Mouse (Mus musculus) embryonic facial prominence, embryonic 14.5 days (tissue): ENCODE results near the gene Ndel1. TPM values are rescaled to one million over a fixed set of nuclear protein-coding genes. Genes with fewer than 3 reads are reported as not detected.

ENCODE experiments used
- ATAC-seq: fragments of 200-750 bp; cut with Nextera tagmentation; 2 replicates; pipeline ENCODE4 v1.8.0; 2017; ENCODE audit warnings: low read depth, moderate number of reproducible peaks, moderate TSS enrichment
- DNase-seq: peaks from one replicate; pipeline ENCODE4 v3.0.0-alpha.2; 2015; ENCODE audit warnings: low spot score
- H3K27ac ChIP-seq: fragments of 300-500 bp; sonication (generic); replicated peaks from 2 replicates; pipeline ENCODE4 v1.5.1; 2014; ENCODE audit warnings: low read depth, mild to moderate bottlenecking, low read length, moderate library complexity
- H3K27me3 ChIP-seq: fragments of 300-500 bp; sonication (generic); replicated peaks from 2 replicates; pipeline ENCODE4 v1.6.1; 2014; ENCODE audit warnings: low read length; ENCODE audit not compliant: control insufficient read depth, insufficient read depth
- H3K36me3 ChIP-seq: fragments of 300-500 bp; sonication (generic); 2 replicates; pipeline ENCODE4 v1.6.1; 2014; ENCODE audit warnings: low read length, mixed read lengths; ENCODE audit not compliant: control insufficient read depth, insufficient read depth
- H3K4me1 ChIP-seq: fragments of 300-500 bp; sonication (generic); 2 replicates; pipeline ENCODE4 v1.6.1; 2014; ENCODE audit warnings: antibody characterized with exemption, low read length; ENCODE audit not compliant: control insufficient read depth, insufficient read depth
- H3K4me2 ChIP-seq: fragments of 300-500 bp; sonication (generic); 2 replicates; pipeline ENCODE4 v1.6.1; 2014; ENCODE audit warnings: low read depth, mild to moderate bottlenecking, low read length, moderate library complexity, mixed read lengths
- H3K4me3 ChIP-seq: fragments of 300-500 bp; sonication (generic); 2 replicates; pipeline ENCODE4 v1.5.1; 2014; ENCODE audit warnings: low read depth, mild to moderate bottlenecking, low read length
- H3K9ac ChIP-seq: fragments of 300-500 bp; sonication (generic); 2 replicates; pipeline ENCODE4 v1.6.1; 2014; ENCODE audit warnings: low read depth, mild to moderate bottlenecking, low read length, moderate library complexity, mixed read lengths
- H3K9me3 ChIP-seq: fragments of 300-500 bp; sonication (generic); 2 replicates; pipeline ENCODE4 v1.6.1; 2016; ENCODE audit warnings: low read length; ENCODE audit not compliant: control insufficient read depth
- WGBS: fragments of 180-500 bp; shearing (Covaris S2); extraction: QIAGEN DNeasy Blood & Tissue Kit; methylation state at CpG from one replicate; pipeline ENCODE4 v1.1.7; 2014; 5-methylcytosine and 5-hydroxymethylcytosine counted together
- polyA plus RNA-seq: library from polyadenylated mRNA; unstranded; fragments of >200 nt; fragmentation: Nextera tagmentation; extraction: Ambion mirVana; gene quantifications from 2 replicates; pipeline ENCODE4 v1.2.1, GENCODE M21; 2014

The Ndel1 gene
- polyA plus RNA-seq, 1 experiment from 2014 or later = 90.0 TPM

DNA sequence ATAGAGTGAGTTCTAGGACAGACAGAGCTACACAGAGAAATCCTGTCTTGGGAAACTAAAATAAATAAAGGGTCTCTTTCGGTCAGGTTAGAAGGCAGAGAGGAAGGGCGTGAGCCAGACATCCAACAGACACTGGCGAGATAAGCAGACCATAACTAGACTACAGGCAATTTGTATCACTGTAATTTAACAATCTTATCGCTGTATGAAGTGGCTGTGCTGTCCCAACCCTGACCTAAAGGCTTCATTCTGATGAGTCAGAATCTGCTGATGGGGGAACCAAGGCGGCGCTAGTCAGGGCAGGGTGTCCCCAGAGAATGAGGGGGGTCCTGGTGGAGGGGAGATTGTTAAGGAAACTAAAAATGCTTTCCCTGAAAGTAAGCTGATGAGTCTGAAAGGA is 27.1 kb upstream of the Ndel1 start:
- no peak for DNase-seq
- WGBS = 82% methylated on average over 6 of the region's 6 CpGs
- no peak for ATAC-seq
- Histone ChIP-seq H3K9me3 (no peaks in the 10 kb centered on the region), H3K36me3 (peaks cover 11% of the 10 kb centered on the region), H3K4me3 (no peak overlapping the region), H3K27me3 (no peaks in the 10 kb centered on the region), H3K9ac (no peak overlapping the region), H3K4me2 (no peak overlapping the region), H3K4me1 (no peaks in the 10 kb centered on the region; the same call in 1 of the 2 replicates), H3K27ac (no peak overlapping the region)

DNA sequence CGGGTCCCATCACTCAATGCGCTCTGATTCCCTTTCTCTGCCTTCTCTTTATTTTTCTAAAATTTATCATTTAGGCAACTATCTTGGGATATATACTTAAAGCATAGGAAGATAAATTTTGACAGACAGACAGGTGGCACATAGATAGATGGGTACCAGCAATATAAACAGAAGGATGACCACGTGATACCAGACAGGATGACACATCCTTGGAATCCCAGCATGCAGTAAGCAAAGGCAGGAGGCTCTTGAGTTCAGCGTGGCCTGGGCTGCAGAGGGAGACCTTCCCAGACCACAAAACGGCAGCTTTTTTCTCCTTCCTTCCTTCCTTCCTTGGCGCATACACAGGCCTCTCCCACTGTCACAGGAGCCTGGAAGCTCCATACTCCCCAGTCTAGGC is 26.2 kb upstream of the Ndel1 start:
- Histone ChIP-seq H3K9ac (no peak overlapping the region), H3K4me1 (no peaks in the 10 kb centered on the region; the same call in 1 of the 2 replicates), H3K4me2 (no peak overlapping the region), H3K36me3 (peaks cover 2% of the 10 kb centered on the region), H3K27ac (no peak overlapping the region), H3K9me3 (no peaks in the 10 kb centered on the region), H3K4me3 (no peak overlapping the region), H3K27me3 (no peaks in the 10 kb centered on the region)
- DNase-seq (no peak), ATAC-seq (no peak)
- WGBS = 71% methylated on average over 6 of the region's 6 CpGs

DNA sequence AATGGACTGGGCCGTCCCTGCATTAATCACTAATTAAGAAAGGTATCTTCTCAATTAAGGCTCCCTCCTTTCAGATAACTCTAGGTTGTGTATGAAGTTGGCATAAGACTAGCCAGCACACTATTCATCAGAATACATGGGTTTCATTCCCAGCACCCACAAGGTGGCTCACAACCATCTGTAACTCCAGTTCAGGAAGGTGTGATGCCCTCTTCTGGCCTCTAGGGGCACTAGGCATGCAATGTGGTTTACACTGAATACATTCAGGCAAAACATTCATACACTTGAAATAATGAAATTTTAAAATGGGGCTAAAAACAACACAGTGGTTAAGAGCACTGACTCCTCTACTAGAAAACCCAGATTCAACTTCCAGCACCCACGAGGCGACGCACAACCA is 25.5 kb upstream of the Ndel1 start:
- H3K4me2 ChIP-seq = no peak overlapping the region
- H3K4me3 ChIP-seq = no peak overlapping the region
- no peaks in the 10 kb centered on the region for H3K36me3 ChIP-seq
- ATAC-seq (no peak), DNase-seq (peak; percentile 34)
- no peaks in the 10 kb centered on the region; the same call in 1 of the 2 replicates for H3K4me1 ChIP-seq
- no peak overlapping the region for H3K27ac ChIP-seq
- H3K9me3 ChIP-seq = no peaks in the 10 kb centered on the region
- 45% methylated on average over 4 of the region's 4 CpGs for WGBS
- H3K27me3 ChIP-seq = no peaks in the 10 kb centered on the region
- no peak overlapping the region for H3K9ac ChIP-seq

DNA sequence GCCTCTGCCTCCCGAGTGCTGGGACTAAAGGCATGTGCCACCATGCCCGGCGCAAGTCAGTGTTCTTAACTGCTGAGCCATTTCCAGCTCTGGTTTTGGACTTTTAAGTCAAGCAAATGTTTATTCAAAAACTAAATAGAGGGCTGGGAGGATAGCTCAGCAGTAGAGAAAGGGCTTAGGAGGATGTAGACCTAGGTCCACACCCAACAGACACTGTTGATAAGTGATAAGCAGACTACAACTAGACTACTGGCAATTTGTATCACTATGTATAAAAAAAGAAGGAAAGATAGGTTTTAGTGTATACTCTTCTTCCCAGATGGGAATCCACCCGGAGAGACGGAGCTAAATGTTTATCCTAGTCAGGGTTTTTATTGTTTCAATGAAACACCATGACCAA is 24.6 kb upstream of the Ndel1 start:
- WGBS = 86% methylated on average over 5 of the region's 5 CpGs
- DNase-seq (no peak), ATAC-seq (no peak)
- no peak overlapping the region for H3K27ac ChIP-seq
- no peaks in the 10 kb centered on the region for H3K36me3 ChIP-seq
- H3K9me3 ChIP-seq = no peaks in the 10 kb centered on the region
- H3K9ac ChIP-seq = no peak overlapping the region
- no peak overlapping the region for H3K4me3 ChIP-seq
- no peaks in the 10 kb centered on the region; the same call in 1 of the 2 replicates for H3K4me1 ChIP-seq
- H3K4me2 ChIP-seq = no peak overlapping the region
- no peaks in the 10 kb centered on the region for H3K27me3 ChIP-seq

DNA sequence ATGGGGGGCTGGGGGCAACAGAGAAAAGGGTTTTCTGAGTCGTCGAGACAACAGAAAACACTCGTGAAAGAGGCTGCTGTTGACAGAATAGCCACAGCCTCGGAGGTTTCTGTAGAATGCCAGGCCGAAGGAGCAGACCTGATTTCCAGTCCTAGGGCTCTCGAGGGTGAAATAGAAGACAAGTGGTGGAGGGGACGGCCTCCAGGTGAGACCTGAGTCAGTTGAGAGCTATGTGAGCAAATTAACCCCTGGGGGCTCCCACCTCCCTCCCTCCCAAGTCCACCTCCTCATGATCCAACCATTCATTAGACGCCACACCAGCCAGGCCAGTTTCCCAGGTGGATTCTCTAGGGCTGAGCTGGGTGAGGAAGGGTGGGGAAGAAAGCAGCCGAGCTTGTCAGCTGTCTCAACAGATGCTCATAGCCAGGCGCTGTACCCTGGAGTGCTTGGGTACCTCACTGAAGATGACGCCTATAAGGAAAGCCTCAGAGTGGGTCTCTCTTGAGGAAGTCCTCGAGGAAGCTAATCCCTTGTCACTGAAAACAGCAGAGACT is 22.3 kb upstream of the Ndel1 start:
- DNase-seq (peak; percentile 67), ATAC-seq (peak; percentile 81)
- 59% methylated on average over 12 of the region's 12 CpGs for WGBS

DNA sequence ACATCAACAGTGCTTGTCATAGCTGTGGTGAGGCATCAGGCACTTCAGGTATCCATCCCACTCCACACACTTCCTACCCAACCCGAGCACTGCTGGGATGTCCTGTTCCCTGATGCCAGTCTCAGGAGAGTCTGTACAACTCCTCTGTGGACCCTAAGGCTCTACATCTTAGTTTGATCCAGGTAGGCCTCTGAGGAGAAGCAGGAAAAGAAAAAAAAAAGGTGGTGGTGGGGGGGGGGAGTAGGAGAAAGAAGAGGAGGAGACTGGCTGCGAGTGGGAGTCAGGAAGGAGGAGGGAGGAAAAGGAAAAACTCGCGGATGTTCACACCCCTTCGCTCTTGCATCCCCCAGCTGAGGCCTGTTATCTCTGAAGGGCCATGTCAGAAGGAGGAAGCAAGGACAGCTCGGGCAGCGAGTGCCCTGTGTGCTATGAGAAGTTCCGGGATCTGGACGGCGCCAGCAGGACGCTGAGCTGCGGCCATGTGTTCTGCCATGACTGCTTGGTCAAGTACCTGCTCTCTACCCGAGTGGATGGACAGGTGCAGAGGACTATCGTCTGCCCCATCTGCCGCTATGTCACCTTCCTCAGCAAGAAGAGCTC is 20.7 kb upstream of the Ndel1 start:
- Histone ChIP-seq H3K4me1 (no peaks in the 10 kb centered on the region), H3K4me3 (no peak overlapping the region), H3K27me3 (no peaks in the 10 kb centered on the region), H3K4me2 (no peak overlapping the region), H3K27ac (no peak overlapping the region), H3K9me3 (no peaks in the 10 kb centered on the region), H3K9ac (no peak overlapping the region), H3K36me3 (no peaks in the 10 kb centered on the region)
- no peak for ATAC-seq
- 77% methylated on average over 15 of the region's 15 CpGs for WGBS
- DNase-seq = no peak

More for the DNA sequence above, 22.3 kb upstream of the Ndel1 start:
- H3K27me3 ChIP-seq = no peaks in the 10 kb centered on the region
- no peaks in the 10 kb centered on the region for H3K4me1 ChIP-seq
- no peak overlapping the region for H3K9ac ChIP-seq
- H3K4me2 ChIP-seq = no peak overlapping the region
- no peaks in the 10 kb centered on the region for H3K36me3 ChIP-seq
- no peak overlapping the region for H3K27ac ChIP-seq
- H3K9me3 ChIP-seq = no peaks in the 10 kb centered on the region
- H3K4me3 ChIP-seq = no peak overlapping the region

DNA sequence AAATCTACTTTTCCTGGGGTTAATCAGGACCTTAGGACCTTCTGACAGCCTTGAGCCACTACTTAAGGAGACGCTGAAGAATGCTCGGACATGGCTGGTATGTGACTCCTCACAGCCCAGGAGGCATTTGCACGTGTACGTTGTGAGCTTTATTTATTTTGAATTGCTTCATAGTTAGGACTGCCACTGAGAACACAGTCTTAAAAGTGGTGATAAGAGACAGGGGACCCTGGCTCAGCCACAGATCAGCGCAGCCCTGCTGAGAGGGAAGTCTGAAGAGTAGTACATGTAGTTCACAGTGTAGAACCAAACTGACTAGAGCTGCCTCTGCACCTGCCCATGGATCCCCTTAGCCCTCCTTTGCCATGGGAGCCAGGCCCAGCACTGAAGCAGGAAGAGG is 20.2 kb upstream of the Ndel1 start:
- Histone ChIP-seq H3K27me3 (no peaks in the 10 kb centered on the region), H3K9ac (no peak overlapping the region), H3K9me3 (no peaks in the 10 kb centered on the region), H3K4me2 (no peak overlapping the region), H3K36me3 (no peaks in the 10 kb centered on the region), H3K4me3 (no peak overlapping the region), H3K27ac (no peak overlapping the region), H3K4me1 (no peaks in the 10 kb centered on the region)
- 80% methylated on average over 5 of the region's 5 CpGs for WGBS
- no peak for DNase-seq
- ATAC-seq = no peak

DNA sequence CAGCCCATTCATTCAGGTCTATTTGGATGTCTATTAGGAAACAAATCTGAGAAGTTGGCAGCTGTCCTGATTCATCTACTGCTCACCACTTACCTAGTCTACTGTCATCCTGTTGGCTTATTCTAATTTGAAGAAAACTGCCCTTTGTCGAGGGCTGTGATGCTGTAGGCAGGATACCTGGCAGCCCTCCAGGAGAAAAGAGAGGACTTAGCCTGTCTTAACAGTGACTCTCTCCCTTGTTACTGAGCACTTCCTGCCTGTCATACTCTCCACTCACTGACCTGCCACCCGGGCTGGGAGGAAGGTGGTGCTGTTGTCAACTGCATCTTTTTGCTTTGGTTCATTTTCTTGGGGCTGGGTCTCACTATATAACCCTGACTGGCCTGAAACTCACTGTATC is 19.0 kb upstream of the Ndel1 start:
- no peak overlapping the region for H3K4me3 ChIP-seq
- DNase-seq = peak; percentile 38

DNA sequence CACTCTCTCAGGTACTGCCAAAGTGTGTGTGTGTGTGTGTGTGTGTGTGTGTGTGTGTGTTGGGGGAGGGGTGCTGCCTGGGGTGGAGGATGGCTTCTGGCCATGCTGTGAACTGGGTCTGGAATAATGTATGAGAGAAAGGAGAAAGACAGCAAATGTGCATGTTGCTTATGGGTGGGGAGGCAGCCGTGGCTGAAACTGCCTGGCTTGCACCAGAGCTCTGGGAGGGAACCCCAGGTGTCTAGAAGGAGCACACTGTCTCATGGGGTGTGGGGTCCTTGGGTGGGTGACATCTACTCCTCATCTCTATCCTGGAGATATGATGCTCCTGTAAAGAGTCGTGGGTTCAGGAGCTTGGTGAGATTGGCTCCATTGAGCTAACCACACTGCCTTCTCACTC is 17.0 kb upstream of the Ndel1 start:
- H3K36me3 ChIP-seq = no peaks in the 10 kb centered on the region
- H3K4me2 ChIP-seq = no peak overlapping the region
- no peaks in the 10 kb centered on the region for H3K4me1 ChIP-seq
- H3K27me3 ChIP-seq = no peaks in the 10 kb centered on the region
- no peak for DNase-seq
- H3K9me3 ChIP-seq = no peaks in the 10 kb centered on the region
- no peak overlapping the region for H3K4me3 ChIP-seq
- no peak overlapping the region for H3K9ac ChIP-seq
- no peak for ATAC-seq
- H3K27ac ChIP-seq = no peak overlapping the region
- WGBS = 64% methylated on average over 2 of the region's 2 CpGs

More for the DNA sequence above, 19.0 kb upstream of the Ndel1 start:
- Histone ChIP-seq H3K4me1 (no peaks in the 10 kb centered on the region), H3K36me3 (no peaks in the 10 kb centered on the region), H3K4me2 (no peak overlapping the region), H3K9ac (no peak overlapping the region), H3K27me3 (no peaks in the 10 kb centered on the region), H3K9me3 (no peaks in the 10 kb centered on the region), H3K27ac (no peak overlapping the region)
- 39% methylated on average over 2 of the region's 2 CpGs for whole genome bisulfite sequencing
- no peak for ATAC-seq
